Mouse (Mus musculus) cerebellum, postnatal 10 days (tissue): ENCODE results near the gene Lamc2.
A peak's percentile ranks its signal among the peaks of the same experiment; 100 is the strongest.

ENCODE experiments used
- DNase-seq, 2 experiments: peaks; one replicate each; pipeline ENCODE4 v3.0.0; 2021; ENCODE audit warnings: mixed read lengths in 2 of 2

Lamc2 gene

GRCm38 (mm10) chr1:153126491-153127381 lies 59.5 kb downstream of the Lamc2 start:
- DNase-seq, result peak; percentile 77 to 82

- no peak for DNase-seq
Measured at GRCm38 (mm10) chr1:153125287-153126275, 60.7 kb downstream of the Lamc2 start.

GRCm38 (mm10) chr1:153124502-153124901 lies 61.7 kb downstream of the Lamc2 start:
- DNase-seq, result no peak

GRCm38 (mm10) chr1:153122764-153123163 lies 63.5 kb downstream of the Lamc2 start:
- no peak for DNase-seq

- DNase-seq, result no peak
Measured at GRCm38 (mm10) chr1:153121320-153121719, 64.9 kb downstream of the Lamc2 start.

- DNase-seq, result no peak
Measured at GRCm38 (mm10) chr1:153120544-153120943, 65.7 kb downstream of the Lamc2 start.

GRCm38 (mm10) chr1:153115315-153115714 lies 70.9 kb downstream of the Lamc2 start:
- no peak for DNase-seq

- DNase-seq, result no peak
Measured at GRCm38 (mm10) chr1:153111596-153111995, 74.7 kb downstream of the Lamc2 start.

- no peak for DNase-seq
Measured at GRCm38 (mm10) chr1:153109836-153110235, 76.4 kb downstream of the Lamc2 start.

GRCm38 (mm10) chr1:153109346-153109745 lies 76.9 kb downstream of the Lamc2 start:
- DNase-seq, result no peak

- peak; percentile 81 to 85 for DNase-seq
Measured at GRCm38 (mm10) chr1:153107866-153108265, 78.4 kb downstream of the Lamc2 start.

GRCm38 (mm10) chr1:153104804-153105203 lies 81.4 kb downstream of the Lamc2 start:
- DNase-seq, result no peak

GRCm38 (mm10) chr1:153103186-153103554 lies 83.1 kb downstream of the Lamc2 start:
- no peak for DNase-seq

- DNase-seq, result no peak
Measured at GRCm38 (mm10) chr1:153102296-153103185, 83.7 kb downstream of the Lamc2 start.

- peak; percentile 71 to 76 for DNase-seq
Measured at GRCm38 (mm10) chr1:153101327-153101880, 84.8 kb downstream of the Lamc2 start.

- no peak for DNase-seq
Measured at GRCm38 (mm10) chr1:153100912-153101311, 85.3 kb downstream of the Lamc2 start.

- no peak for DNase-seq
Measured at GRCm38 (mm10) chr1:153098586-153098985, 87.7 kb downstream of the Lamc2 start.

GRCm38 (mm10) chr1:153097017-153097675 lies 89.1 kb downstream of the Lamc2 start:
- no peak for DNase-seq

- DNase-seq, result no peak
Measured at GRCm38 (mm10) chr1:153095826-153096727, 90.2 kb downstream of the Lamc2 start.

GRCm38 (mm10) chr1:153095328-153095727 lies 90.9 kb downstream of the Lamc2 start:
- no peak for DNase-seq
